Mouse (Mus musculus) embryonic facial prominence, embryonic 10.5 days (tissue): Measurements from ENCODE around the gene Oprd1. TPM values are rescaled to one million over a fixed set of nuclear protein-coding genes. Genes with fewer than 3 reads are reported as not detected.

Experiments used
- DNase-seq: peaks from one replicate; pipeline ENCODE4 v3.0.0-alpha.2; 2017; ENCODE audit warnings: low spot score
- H3K27ac ChIP-seq: fragments of 300-500 bp; sonication (generic); replicated peaks from 2 replicates; pipeline ENCODE4 v1.5.1; 2016; ENCODE audit warnings: mild to moderate bottlenecking
- H3K27me3 ChIP-seq: fragments of 300-500 bp; sonication (generic); replicated peaks from 2 replicates; pipeline ENCODE4 v1.6.1; 2016; ENCODE audit warnings: low read depth, mild to moderate bottlenecking; ENCODE audit not compliant: poor library complexity, severe bottlenecking
- H3K36me3 ChIP-seq: fragments of 300-500 bp; sonication (generic); replicated peaks from 2 replicates; pipeline ENCODE4 v1.6.1; 2016; ENCODE audit warnings: mild to moderate bottlenecking, moderate library complexity
- H3K4me1 ChIP-seq: fragments of 300-500 bp; sonication (generic); 2 replicates; pipeline ENCODE4 v1.6.1; 2016
- H3K4me3 ChIP-seq: fragments of 300-500 bp; sonication (generic); 2 replicates; pipeline ENCODE4 v1.5.1; 2016; ENCODE audit warnings: mild to moderate bottlenecking, moderate library complexity
- H3K9me3 ChIP-seq: fragments of 300-500 bp; sonication (generic); 2 replicates; pipeline ENCODE4 v1.6.1; 2016; ENCODE audit warnings: mild to moderate bottlenecking
- WGBS: fragments of 180-500 bp; shearing (Covaris S2); methylation state at CpG from one replicate; pipeline ENCODE4 v1.1.7; 2016; 5-methylcytosine and 5-hydroxymethylcytosine counted together
- polyA plus RNA-seq: library from polyadenylated mRNA; unstranded; fragments of >200 nt; fragmentation: Nextera tagmentation; extraction: Ambion mirVana; gene quantifications from 2 replicates; pipeline ENCODE4 v1.2.1, GENCODE M21; 2016

The Oprd1 gene
- polyA plus RNA-seq, 1 experiment from 2014 or later = 0.35 TPM

DNA sequence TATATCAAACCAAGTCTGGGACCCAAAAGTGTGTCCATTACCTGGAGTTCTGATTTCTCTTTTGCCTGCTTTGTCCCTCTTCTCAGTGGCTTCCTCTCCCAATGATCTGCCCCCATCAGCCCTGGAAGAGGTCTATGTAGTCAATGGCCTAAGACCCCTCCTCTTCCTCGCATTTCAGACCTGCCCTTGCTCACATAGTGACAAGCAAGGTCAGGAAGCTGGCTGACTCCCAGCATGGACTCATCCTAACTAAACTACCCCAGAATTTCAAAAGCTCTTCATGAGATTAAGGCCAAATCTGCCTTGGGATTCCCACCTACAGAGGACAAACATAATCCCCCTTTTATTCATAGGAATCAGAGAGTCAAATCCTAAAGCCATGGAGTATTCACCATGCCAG lies 68.5 kb downstream of the Oprd1 start:
- no peaks in the 10 kb centered on the region for H3K36me3 ChIP-seq
- peaks cover 59% of the 10 kb centered on the region for H3K4me1 ChIP-seq
- peaks cover 66% of the 10 kb centered on the region for H3K27me3 ChIP-seq
- no peak for DNase-seq
- 29% methylated on average over 1 of the region's 1 CpGs for WGBS
- no peak overlapping the region for H3K27ac ChIP-seq
- no peaks in the 10 kb centered on the region for H3K9me3 ChIP-seq
- H3K4me3 ChIP-seq = peak overlapping the region; percentile 89; the same call in 1 of the 2 replicates

DNA sequence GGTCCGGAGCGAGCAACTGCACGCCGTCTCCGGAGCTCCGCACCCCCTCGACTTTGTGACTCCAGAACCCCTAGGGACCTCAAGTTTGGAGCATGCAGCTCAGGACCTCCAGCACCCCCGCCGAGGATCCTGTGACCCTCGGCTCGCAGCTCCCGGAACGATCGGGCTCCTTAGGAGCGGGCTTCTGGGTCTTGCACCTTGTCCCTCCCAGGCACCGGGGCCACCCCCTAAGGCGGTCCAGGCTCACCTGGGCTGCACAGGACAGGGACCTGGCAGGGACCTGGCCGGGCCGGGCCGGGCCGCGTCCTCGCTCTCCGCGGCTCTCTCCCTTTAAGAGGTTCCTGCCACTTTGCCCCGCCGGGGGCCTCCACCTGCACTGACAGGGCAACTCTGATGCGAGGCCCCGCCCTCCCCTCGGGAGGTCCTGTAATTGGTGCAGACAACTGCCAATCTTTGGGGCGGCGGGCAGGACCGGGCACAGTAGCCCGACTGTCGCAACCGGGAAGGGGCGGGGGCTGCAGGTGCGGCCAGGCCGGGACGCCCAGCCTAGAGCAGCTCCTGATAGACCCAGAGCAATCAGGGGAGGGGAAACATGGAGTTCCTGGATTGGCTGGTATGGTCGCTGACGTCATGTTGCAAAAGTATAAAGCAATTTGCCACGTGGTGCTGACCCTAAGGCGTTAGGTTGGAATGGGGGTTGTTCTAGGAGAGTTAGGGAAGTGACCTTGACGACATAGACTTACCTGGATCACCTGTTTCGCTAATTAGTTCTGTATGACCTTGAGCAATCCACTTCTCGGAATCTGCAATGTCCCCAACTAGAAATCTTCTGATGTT lies 69.1 kb downstream of the Oprd1 start, which contains the start of gene Epb41:
TSS of gene Epb41 (minus strand) at position 389 of the 837 bp plus-strand sequence.
- Histone ChIP-seq H3K4me3 (peak within 1 kb of the TSS; percentile 89), H3K9me3 (no peaks in the 10 kb centered on the region), H3K4me1 (peaks cover 64% of the 10 kb centered on the region), H3K36me3 (0 out of 2 replicates have a peak, but pooled peaks cover 2% of the 10 kb centered on the region), H3K27ac (peak within 1 kb of the TSS; percentile 81), H3K27me3 (peaks cover 65% of the 10 kb centered on the region)
- peak; percentile 97 for DNase-seq
- 2% methylated on average over 47 of the region's 47 CpGs for WGBS

DNA sequence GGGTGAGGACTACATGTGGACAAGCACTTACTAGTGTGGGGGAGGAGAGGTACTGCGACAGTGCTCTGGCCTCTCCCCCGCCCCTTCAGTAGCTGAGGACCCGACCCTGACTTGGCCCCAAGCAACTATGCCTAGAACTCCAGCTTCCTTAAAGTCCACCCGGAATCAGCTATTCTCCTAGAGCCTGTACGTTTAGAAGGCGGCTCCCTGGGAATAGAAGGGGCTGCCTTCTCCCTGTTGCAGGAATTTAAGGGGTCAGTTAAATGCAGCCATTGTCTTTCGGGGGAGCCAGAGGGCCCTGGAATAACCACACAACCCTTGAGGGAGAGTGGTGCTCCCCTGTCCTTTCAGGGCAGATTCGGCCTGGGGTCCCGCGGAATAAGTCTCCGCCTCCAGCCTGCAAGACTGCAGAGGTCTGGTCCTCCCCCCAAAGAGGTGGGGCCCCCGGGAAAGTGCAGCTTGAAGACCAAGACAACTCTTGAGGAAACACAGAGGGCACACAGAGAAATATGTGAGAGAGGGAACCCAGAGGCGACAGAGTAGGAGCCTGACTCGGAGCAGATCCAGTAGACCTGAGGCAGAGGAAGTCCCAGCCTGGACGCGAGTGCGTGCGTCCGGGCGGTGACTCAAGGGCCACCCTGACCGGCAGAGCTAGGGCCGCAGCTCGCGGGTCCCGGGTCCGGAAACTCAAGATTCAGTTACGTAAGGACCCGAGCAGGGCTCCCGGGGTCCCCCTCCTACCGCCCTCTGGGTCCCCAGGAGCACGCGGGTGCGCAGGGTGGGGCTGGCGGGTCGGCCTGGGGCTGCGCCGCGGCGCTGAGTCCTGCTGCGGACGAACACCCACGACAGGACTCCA lies 70.0 kb downstream of the Oprd1 start, which contains the start of gene Gm10300:
TSS of gene Gm10300 (plus strand) at position 621 of the 856 bp plus-strand sequence.
- peaks cover 61% of the 10 kb centered on the region for H3K27me3 ChIP-seq

GRCm38 (mm10) chr4:132072946-132073345 lies 71.3 kb downstream of the Oprd1 start:
- peaks cover 50% of the 10 kb centered on the region for H3K27me3 ChIP-seq
- peaks cover 59% of the 10 kb centered on the region for H3K4me1 ChIP-seq
- H3K4me3 ChIP-seq = peak overlapping the region; percentile 89; the same call in 1 of the 2 replicates

More for the DNA sequence above, 70.0 kb downstream of the Oprd1 start, which contains the start of gene Gm10300:
- H3K4me1 ChIP-seq = peaks cover 61% of the 10 kb centered on the region
- under 1% methylated on average over 42 of the region's 42 CpGs for WGBS
- 0 out of 2 replicates have a peak, but pooled peaks cover 2% of the 10 kb centered on the region for H3K36me3 ChIP-seq
- H3K27ac ChIP-seq = peak within 1 kb of the TSS; percentile 81
- peak within 1 kb of the TSS; percentile 89 for H3K4me3 ChIP-seq
- peak; percentile 63 for DNase-seq
- no peaks in the 10 kb centered on the region for H3K9me3 ChIP-seq

DNA sequence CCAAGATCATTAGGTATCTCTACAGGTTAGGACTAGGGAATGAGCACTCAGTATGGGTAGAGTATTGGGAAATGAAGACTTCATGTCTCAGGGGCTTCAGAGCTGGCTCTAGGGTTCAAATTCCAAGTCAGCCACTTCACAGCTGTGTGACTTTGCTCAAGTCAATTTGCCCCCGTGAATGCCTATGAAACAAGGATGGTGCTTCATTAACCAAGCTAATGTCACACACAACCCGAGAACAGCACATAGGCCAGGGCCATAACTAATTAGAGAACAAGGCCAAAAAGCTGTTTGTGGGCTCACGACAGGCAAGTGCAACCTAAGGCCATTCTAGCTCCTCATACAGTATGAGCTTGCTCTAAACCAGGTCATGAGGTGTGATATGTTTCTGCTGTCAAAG lies 72.1 kb downstream of the Oprd1 start:
- 76% methylated on average over 3 of the region's 3 CpGs for WGBS
- Histone ChIP-seq H3K27me3 (peaks cover 42% of the 10 kb centered on the region), H3K4me3 (no peak overlapping the region), H3K27ac (no peak overlapping the region), H3K9me3 (no peaks in the 10 kb centered on the region), H3K36me3 (0 out of 2 replicates have a peak, but pooled peaks cover 2% of the 10 kb centered on the region), H3K4me1 (peaks cover 55% of the 10 kb centered on the region)
- no peak for DNase-seq

More at GRCm38 (mm10) chr4:132072946-132073345, 71.3 kb downstream of the Oprd1 start:
- Histone ChIP-seq H3K36me3 (0 out of 2 replicates have a peak, but pooled peaks cover 2% of the 10 kb centered on the region), H3K9me3 (no peaks in the 10 kb centered on the region), H3K27ac (0 out of 2 replicates have a peak overlapping the region, but pooled peaks have one; percentile 81)
- WGBS = 65% methylated on average over 6 of the region's 6 CpGs
- no peak for DNase-seq

- DNase-seq = no peak
- Histone ChIP-seq H3K4me3 (no peak overlapping the region), H3K27me3 (peaks cover 39% of the 10 kb centered on the region), H3K27ac (no peak overlapping the region), H3K36me3 (0 out of 2 replicates have a peak, but pooled peaks cover 2% of the 10 kb centered on the region), H3K4me1 (peaks cover 52% of the 10 kb centered on the region), H3K9me3 (no peaks in the 10 kb centered on the region)
- WGBS = 93% methylated on average over 2 of the region's 2 CpGs
Observed at GRCm38 (mm10) chr4:132071674-132072073, 72.6 kb downstream of the Oprd1 start.

DNA sequence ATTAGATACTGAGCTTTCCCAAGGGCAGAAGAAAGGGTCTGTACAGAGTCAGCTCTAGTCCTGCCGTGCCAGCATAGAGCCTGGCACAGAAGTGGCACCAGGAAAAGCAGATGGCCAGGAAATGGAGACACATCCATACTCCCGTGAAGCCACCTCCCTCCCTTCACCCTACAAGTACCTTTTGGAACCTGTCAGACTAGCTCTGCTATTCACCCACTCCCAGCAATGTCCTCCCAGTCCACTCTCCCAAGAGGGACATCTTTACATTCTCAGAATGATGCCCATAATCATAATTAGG lies 76.4 kb downstream of the Oprd1 start:
- Histone ChIP-seq H3K9me3 (no peaks in the 10 kb centered on the region), H3K27ac (no peak overlapping the region), H3K36me3 (0 out of 2 replicates have a peak, but pooled peaks cover 2% of the 10 kb centered on the region), H3K27me3 (peaks cover 17% of the 10 kb centered on the region), H3K4me3 (no peak overlapping the region), H3K4me1 (peaks cover 28% of the 10 kb centered on the region)
- 88% methylated on average over 2 of the region's 2 CpGs for WGBS
- no peak for DNase-seq

DNA sequence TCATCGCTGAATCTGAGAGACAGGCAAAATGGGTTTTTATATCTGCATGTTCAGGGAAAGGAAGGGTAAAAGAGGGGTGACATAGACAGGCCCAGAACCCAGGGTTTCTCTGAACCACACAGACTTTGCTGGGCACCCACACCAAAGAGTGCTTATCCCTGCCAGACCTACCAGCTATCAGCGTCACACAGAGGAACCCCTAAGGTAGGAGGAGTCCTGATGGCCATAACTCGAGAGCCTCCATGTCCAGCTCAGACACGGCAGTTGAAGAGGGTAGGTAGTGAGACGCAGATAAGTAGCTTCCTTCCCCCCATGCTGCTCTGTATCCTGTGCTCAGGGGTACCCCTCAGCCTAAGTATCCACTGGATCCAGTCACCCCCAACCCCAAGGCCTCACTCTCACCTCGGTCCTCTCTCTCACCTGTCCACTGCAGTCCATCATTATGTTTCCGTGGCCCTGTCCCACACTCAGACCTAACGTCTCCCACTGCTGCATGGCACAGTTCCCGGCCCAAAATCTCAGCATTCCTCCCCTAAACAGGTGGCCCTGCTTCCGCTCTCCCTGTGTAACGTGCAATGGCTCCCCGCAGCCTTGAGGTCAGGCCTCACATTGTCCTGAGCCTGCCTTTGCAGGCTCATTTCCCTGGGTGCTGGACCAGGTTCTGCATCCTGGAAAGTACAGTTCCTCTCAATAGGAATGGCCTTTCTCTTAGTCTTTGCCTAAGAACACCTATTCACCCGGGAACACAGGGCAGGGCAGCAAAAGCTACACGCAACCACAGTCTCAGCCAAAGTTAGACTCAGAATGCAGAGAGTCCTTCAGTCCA lies 77.0 kb downstream of the Oprd1 start:
- Histone ChIP-seq H3K27me3 (peaks cover 11% of the 10 kb centered on the region; the same call in 1 of the 2 replicates), H3K9me3 (no peaks in the 10 kb centered on the region), H3K27ac (no peak overlapping the region), H3K36me3 (0 out of 2 replicates have a peak, but pooled peaks cover 2% of the 10 kb centered on the region), H3K4me1 (peaks cover 30% of the 10 kb centered on the region), H3K4me3 (no peak overlapping the region)
- no peak for DNase-seq
- 85% methylated on average over 14 of the region's 14 CpGs for WGBS

DNA sequence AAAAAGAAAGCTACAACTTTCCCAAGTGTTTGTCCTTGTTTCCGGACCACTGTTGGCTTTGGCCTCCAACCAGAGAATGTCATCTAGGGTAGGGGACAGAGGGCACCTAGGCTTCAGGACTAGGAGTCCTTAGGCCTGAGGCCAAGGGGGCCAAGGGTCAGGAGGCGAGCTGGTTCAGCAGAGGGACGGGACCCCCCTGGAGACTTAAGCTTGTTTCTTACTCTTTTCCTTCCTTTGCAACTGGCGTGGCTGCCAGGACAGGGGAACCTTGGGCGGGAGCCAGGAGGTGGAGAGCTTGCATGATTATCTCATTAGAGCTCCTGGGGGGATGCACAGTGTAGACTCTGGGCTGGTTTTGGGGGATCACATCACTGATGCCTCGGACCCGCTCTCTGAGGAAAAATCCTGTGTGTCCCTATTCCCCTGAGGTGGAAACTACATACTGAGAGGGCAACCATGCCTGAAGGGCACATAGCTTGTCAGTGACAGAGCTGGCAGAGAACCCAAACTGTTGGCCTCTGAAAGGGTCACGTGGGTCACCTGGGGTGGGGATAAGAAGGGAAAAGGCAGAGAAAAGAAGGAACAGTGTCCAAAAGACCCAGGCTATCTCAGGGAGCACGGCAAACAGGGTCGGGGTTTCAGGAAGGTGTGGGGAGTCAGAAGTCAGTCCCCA lies 78.0 kb downstream of the Oprd1 start:
- Histone ChIP-seq H3K27ac (no peak overlapping the region), H3K4me1 (peaks cover 32% of the 10 kb centered on the region), H3K36me3 (0 out of 2 replicates have a peak, but pooled peaks cover 2% of the 10 kb centered on the region), H3K4me3 (no peak overlapping the region), H3K27me3 (0 out of 2 replicates have a peak, but pooled peaks cover 4% of the 10 kb centered on the region), H3K9me3 (no peaks in the 10 kb centered on the region)
- DNase-seq = no peak
- WGBS = 58% methylated on average over 10 of the region's 10 CpGs

DNA sequence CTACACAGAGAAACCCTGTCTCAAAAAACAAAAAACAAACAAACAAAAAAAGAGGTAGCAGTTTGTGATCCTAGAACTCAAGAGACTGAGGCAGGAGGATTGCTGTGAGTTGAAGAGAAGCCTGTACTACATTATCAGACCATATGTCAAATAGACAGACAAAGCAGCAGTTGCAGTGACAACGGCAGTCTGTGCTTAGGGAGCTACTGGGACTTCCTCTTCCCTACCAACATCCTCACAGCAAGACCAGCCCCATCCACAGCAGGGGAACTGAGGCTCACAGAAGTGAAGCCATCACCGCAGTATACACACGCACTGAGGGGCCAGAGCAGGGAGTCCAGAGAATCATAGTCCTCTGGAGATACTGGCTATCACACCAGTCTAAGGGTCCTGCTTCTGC lies 78.7 kb downstream of the Oprd1 start:
- WGBS = 69% methylated on average over 3 of the region's 3 CpGs
- no peak overlapping the region for H3K27ac ChIP-seq

GRCm38 (mm10) chr4:132064550-132064949 lies 79.7 kb downstream of the Oprd1 start:
- Histone ChIP-seq H3K27ac (no peak overlapping the region), H3K4me1 (peaks cover 29% of the 10 kb centered on the region), H3K4me3 (no peak overlapping the region), H3K36me3 (no peaks in the 10 kb centered on the region), H3K27me3 (0 out of 2 replicates have a peak, but pooled peaks cover 4% of the 10 kb centered on the region), H3K9me3 (no peaks in the 10 kb centered on the region)
- no peak for DNase-seq
- WGBS = 88% methylated on average over 5 of the region's 5 CpGs

More for the DNA sequence above, 78.7 kb downstream of the Oprd1 start:
- H3K36me3 ChIP-seq = 0 out of 2 replicates have a peak, but pooled peaks cover under 1% of the 10 kb centered on the region
- peaks cover 28% of the 10 kb centered on the region for H3K4me1 ChIP-seq
- H3K4me3 ChIP-seq = no peak overlapping the region
- H3K9me3 ChIP-seq = no peaks in the 10 kb centered on the region
- no peak for DNase-seq
- 0 out of 2 replicates have a peak, but pooled peaks cover 4% of the 10 kb centered on the region for H3K27me3 ChIP-seq
